Mouse (Mus musculus) stomach, postnatal 0 days (tissue): ENCODE data around the gene Hoxa5.

Experiments
- CTCF ChIP-seq: IDR thresholded peaks from 2 replicates; pipeline ENCODE4 v1.5.1; 2016; ENCODE audit warnings: antibody characterized with exemption, low read depth, mild to moderate bottlenecking, moderate library complexity
- EP300 ChIP-seq: optimal IDR thresholded peaks from 2 replicates; pipeline ENCODE3; 2016; ENCODE audit warnings: antibody characterized with exemption

DNA sequence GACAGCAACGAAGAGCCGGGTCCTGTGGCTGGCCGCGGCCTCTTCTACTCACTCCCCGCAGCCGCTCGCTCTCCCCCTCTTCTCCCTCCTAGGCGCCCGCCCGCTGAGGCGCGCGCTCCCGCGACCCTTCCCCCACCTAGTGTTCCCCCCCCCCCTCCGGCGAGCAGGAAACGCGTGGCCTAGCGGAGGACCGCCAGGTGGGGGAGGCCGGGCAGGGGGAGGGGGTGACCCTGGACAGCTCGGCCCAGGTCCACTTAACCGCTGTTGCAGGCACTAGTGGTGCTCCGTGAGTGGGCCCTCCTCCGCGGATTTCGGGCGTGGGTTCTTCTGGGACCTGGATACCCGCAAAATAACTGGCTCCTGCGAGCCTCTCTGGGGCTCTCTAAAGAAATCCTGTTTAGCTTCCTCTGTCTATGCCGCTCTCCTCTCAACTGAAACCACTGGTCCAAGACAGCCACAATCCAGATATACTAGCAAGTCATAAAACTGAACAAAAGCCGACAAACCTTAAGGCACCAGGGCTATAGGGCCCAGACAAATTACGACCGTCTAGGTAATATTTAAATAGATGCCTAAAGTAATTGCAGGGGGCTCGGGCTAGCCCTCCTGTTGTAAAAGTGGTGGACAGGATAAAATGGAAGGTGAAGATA lies 26.3 kb upstream of the Hoxa5 start, which contains the start of gene Hoxa9:
- TF ChIP-seq EP300 (no peak), CTCF (no peak)
